13 mouse cellular contexts compared by ENCODE assay signal in the genomic region with DNA sequence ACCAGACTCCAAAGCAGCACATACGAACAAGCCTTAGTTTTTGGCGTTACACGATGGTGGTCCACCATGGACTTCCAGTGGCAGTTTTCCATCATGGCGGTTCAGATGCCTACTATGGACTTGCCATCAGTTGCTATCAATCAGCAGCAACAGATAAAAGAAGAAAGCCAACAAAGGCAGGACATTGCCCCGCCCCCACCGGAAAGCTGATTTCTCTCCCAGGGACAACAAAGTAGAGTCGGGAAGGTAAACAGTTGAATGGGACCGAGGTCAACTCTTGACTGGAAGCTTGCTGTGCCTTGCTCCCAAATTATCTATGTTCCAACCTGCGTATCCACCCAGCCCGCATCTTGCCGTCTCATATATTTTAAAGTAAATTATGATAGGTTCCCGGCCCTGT.
"Had no signal": no experiment of that assay in that cellular context is flagged by ENCODE, and none has a peak within 500 bp of the region (broad histone marks: within the 10 kb centered on the region; RNA-seq: fewer than 3 reads in every experiment).

No protein-coding gene starts in this region.

- H3K36me3 ChIP-seq: limb, embryonic 10.5 days; liver, embryonic 15.5 days; lung, embryonic 15.5 days; midbrain, embryonic 13.5 days had no signal

- H3K4me2 ChIP-seq: liver, embryonic 15.5 days; lung, embryonic 15.5 days; midbrain, embryonic 13.5 days had no signal

- DNase-seq: kidney, adult 11 months; kidney, adult 9 months; kidney, postnatal 36 days; lung, postnatal 14 days; right cerebral cortex, postnatal 14 days; thymus, postnatal 36 days had no signal

- ATAC-seq: midbrain, embryonic 13.5 days had no signal

- H3K27me3 ChIP-seq: liver, embryonic 15.5 days; lung, embryonic 15.5 days; megakaryocyte, embryonic 14.5 days; midbrain, embryonic 13.5 days had no signal

- H3K9ac ChIP-seq: liver, embryonic 15.5 days; lung, embryonic 15.5 days; midbrain, embryonic 13.5 days had no signal

- H3K4me3 ChIP-seq: limb, embryonic 10.5 days; liver, embryonic 15.5 days; lung, embryonic 15.5 days; megakaryocyte, embryonic 14.5 days; midbrain, embryonic 13.5 days had no signal

- H3K27ac ChIP-seq: kidney, postnatal 0 days; limb, embryonic 10.5 days; liver, embryonic 15.5 days; lung, embryonic 15.5 days; macrophage; midbrain, embryonic 13.5 days had no signal

- H3K4me1 ChIP-seq: limb, embryonic 10.5 days; liver, embryonic 15.5 days; lung, embryonic 15.5 days; megakaryocyte, embryonic 14.5 days; midbrain, embryonic 13.5 days had no signal

- H3K9me3 ChIP-seq: limb, embryonic 10.5 days; liver, embryonic 15.5 days; lung, embryonic 15.5 days; midbrain, embryonic 13.5 days had no signal
